Mouse (Mus musculus): ENCODE measurements at regions not wholly inside any gene's neighbourhood (a gene's known extent, or its start where the extent isn't known, plus 50 kb on each side); places are given as distances from the start of the nearest gene placed in this dataset.

DNA sequence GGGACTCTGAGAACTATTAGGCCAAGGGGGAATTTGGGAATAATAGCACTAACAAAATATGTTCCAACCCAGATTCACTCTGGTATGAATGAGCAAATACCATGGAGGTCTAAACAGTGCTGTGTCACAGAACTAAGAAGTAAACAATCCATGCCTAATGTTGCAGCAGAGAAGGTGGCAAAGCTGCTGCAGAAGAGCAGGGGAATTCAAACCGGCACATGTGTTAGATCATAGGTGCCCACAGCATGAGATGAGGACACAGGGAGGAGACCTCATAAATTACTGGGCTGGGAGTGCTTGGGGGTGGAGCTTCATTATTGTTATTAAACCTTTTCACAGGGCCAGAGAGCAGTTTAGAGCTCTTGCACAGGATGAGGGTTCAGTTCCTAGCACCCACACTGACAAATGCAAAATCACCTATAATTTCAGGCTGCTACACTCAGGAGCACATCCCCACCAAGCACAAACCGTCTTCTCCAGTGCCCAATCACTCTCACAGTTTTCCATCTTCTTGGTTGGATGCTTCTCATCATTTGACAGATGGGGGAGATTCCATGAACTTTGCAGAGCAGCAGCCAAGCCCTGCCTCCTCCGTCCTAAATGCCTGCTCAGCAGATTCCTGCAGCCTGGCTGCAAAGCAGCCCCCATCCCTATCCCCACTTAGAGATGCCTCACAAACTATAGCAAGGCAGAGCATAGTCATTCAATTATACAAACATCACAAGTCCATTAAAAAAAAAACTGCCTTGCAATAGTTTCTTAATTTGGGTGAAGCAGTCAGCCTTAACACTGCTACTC, 79.0 kb upstream of the Rarb start:
- DNase-seq: no peak

DNA sequence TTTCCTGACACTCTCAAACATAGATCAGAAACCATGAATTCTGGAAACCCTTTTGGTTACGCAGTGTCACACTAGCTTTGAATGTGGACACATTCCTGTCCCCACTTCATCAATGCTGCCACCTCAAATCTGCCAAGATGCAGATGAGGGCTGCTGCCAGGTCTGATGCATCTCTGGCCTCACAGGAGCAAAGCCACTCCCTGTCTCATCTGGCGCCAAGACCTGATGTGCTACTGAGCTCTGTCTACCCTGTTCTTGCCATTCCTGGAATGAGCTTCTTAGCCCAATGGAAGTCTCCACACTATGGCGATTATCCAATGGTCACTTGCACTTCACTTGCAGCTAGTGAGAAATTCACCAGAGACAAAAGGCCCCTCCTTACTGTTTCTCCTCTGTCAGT, 78.0 kb upstream of the Rarb start:
- no peak for DNase-seq

DNA sequence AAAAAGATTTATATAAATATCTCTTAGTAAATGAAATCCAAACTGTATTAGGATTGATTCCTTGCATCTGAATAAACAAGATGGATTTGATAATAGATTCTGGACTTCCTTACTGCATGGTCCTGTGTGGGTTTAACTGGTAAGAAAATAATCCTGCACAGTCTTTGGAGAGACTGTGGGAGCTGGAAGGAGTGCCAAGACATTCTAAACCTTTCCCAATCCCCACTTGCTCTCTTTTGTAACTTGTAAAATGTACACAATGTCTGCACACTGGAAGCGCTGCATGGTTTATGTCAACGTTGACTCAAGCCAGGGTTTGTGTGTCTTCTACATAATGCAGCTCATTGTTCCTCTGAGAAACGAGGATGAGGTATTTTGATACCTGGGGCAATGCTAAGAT, 62.3 kb upstream of the Rarb start:
- no peak for DNase-seq

DNA sequence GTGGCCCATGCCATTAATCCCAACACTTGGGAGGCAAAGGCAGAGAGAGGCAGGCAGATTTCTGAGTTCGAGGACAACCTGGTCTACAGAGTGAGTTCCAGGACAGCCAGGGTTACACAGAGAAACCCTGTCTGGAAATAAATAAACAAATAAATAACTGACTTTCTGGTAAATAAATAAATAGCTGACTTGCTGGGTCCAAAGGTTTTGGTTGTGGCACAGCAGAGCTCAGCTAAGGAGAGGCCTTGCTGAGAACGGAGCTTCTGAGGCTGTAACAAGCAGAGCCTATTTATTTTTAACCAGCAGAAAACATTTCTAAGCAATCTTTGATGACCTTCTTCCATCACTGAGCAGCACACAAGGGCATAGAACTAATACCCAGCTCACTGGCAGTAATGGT, 50.3 kb upstream of the Rarb start:
- no peak for DNase-seq
